Mouse (Mus musculus): ENCODE results near the gene Hes1. TPM values are rescaled to one million over a fixed set of nuclear protein-coding genes. Genes with fewer than 3 reads are reported as not detected.

Hes1 gene
- total RNA-seq (2021), result 10 to 100 TPM; 21.0 to 31.1 TPM
- long read RNA-seq, experiment 1, transcript Hes1-201 (4 exons, 1,468 nt), result major isoform, 12 of 13 reads
- long read RNA-seq, experiment 1, partial matches to known transcripts, result 0 of 13 reads
- long read RNA-seq, experiment 1, other reads (novel, unspliced or antisense), result 1 of 13 reads
- long read RNA-seq, experiment 2, transcript Hes1-201 (4 exons, 1,468 nt), result major isoform, 26 of 40 reads
- long read RNA-seq, experiment 2, partial matches to known transcripts, result 3 of 40 reads
- long read RNA-seq, experiment 2, other reads (novel, unspliced or antisense), result 10 of 40 reads

DNA sequence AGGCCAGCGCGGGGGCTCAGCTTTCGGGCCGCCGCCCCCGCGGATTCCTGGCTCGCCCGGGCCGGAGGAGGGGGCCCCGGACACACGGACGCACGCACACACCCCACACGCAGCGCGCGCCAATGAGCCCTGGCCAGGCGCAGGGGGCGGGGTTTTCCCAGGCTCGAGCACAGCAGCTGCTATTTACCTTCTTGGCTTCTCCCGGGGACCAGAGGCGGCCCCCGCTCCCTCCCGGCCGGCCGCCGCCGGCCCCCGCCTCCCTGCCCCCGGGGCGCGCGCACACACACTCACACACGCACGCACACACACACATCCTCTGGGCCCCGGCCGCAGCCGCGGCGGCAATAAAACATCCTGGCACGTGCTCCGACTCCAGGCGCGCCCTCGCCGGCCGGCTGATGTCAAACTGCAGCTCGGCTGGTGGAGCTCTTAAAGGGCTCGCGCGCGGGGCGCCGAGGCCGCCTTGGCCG lies at the start of gene Hes1:
Gene Hes1 (plus strand): TSS at position 401 of the 470 bp plus-strand sequence.
- DNase-seq (ENCODE audit: low spot score in 2 of 2), result peak; percentile 85 to 86

GRCm38 (mm10) chr16:30016064-30016463 lies 48.1 kb upstream of the Hes1 start:
- no peak for DNase-seq (ENCODE audit: low spot score in 2 of 2)

DNA sequence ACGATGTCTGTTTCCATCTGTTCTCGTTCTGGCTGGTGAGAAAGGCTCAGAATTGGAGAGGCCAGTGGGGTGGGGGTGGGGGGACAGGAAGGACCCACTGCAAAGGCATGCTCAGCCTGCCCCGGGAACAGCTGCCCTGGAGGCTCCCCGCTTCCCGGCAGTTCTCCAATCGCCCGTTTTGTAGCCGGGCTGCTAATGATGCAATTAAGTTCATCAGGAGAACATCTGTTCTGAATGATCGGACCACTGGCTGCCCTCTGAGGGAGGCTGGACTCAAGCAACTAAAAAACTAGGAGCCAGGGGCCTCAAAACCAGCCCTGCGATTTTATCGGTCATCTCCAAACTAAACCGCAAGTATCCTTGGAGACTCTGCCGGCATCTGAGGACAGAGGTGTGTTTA lies 44.1 kb upstream of the Hes1 start:
- DNase-seq (ENCODE audit: low spot score in 2 of 2), result no peak

DNA sequence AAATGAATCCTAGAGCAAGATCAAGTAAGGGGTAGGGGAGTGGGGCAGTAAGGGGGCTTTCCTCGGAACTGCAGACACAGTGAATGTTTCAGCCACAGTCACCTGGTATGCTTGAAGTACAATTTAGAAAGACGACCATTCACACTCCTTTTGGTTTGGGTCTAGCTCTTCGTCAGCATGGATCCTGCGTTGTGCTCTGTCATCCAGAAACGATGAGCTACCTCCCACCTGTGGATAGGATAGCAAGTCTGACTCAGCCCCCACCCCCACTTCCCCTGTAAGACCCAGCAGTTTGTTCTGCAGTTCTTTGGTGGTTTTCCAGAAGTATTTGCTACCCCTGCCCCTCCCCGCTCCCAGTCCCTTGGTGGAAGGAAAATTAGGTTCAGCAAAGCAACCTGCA lies 41.8 kb upstream of the Hes1 start:
- no peak for DNase-seq (ENCODE audit: low spot score in 2 of 2)

GRCm38 (mm10) chr16:30022890-30023797 lies 41.0 kb upstream of the Hes1 start:
- no peak for DNase-seq (ENCODE audit: low spot score in 2 of 2)

- DNase-seq (ENCODE audit: low spot score in 2 of 2), result peak; percentile 45 to 53
Measured at GRCm38 (mm10) chr16:30024681-30025262, 39.4 kb upstream of the Hes1 start.

DNA sequence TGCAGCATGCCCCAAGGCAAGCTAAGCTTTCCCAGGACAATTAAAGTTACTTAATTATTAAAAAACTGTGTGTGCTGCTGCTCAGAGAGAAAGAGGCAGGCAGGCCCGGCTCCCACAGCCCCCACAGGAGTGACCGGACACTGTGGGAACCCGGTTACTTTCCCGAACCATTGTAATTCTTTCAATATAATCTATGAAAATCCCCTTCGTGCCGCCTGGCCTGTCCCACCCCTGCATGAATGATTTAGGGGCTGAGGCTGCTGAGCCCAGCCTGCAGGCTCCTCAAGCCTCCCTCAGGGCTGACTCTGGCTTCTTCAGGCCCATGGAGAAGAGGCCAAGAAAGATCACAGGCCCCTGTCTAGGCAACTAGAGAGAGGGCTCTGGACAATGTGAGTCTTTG lies 36.0 kb upstream of the Hes1 start:
- DNase-seq (ENCODE audit: low spot score in 2 of 2), result no peak

- DNase-seq (ENCODE audit: low spot score in 2 of 2), result no peak
Measured at GRCm38 (mm10) chr16:30029264-30030003, 34.8 kb upstream of the Hes1 start.

DNA sequence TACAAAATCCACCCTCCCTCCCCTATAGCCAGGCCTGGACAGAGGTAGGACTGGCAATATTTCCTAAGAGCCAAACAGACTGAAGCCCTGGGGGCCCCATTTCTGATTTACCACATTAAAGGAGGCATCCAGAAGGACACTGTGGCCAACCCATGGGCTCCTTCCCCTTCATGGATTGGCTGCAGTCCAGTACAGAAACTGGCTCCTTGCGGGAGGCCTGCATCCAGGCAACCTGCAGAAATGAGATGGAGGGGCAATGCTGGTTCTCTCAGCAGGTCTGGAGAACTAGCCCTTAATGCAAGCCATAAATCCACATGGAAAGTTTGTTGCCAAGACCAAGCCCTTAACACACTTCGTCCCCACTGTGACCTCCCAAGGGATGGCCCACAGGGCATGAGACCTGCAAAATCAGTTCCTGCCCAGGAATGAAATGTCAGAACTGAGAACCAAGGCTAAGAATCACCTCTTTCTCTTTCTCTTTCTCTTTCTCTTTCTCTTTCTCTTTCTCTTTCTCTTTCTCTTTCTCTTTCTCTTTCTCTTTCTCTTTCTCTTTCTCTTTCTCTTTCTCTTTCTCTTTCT lies 31.8 kb upstream of the Hes1 start:
- DNase-seq (ENCODE audit: low spot score in 2 of 2), result no peak

- DNase-seq (ENCODE audit: low spot score in 2 of 2), result peak in 1 of 2 experiments; percentile 26
Measured at GRCm38 (mm10) chr16:30033390-30033789, 30.8 kb upstream of the Hes1 start.

- peak; percentile 33 to 35 for DNase-seq (ENCODE audit: low spot score in 2 of 2)
Measured at GRCm38 (mm10) chr16:30034001-30034400, 30.2 kb upstream of the Hes1 start.

- no peak for DNase-seq (ENCODE audit: low spot score in 2 of 2)
Measured at GRCm38 (mm10) chr16:30034521-30034920, 29.7 kb upstream of the Hes1 start.

DNA sequence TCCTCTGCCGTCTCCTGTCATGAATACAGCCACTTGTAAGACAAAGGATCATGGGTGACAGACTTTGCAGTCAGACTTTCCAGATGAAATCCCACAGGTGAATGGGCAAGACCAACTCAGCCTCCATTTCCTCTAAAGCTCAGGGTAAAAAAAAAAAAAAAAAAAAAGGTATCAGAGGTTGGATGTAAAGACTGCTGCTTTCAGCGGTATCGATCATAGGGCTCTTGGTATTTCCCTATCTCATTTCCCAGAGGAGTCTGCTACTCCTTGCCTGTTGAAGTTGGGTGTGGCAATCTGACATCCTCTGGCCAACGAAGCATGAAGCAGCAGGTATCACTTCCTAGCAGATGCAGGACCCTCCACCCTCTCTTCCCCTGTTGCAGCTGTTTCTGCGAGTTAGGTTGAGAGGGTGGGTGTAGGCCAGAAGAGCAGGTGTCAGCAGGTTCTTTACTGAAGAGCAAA lies 29.2 kb upstream of the Hes1 start:
- no peak for DNase-seq (ENCODE audit: low spot score in 2 of 2)

GRCm38 (mm10) chr16:30036104-30036503 lies 28.1 kb upstream of the Hes1 start:
- no peak for DNase-seq (ENCODE audit: low spot score in 2 of 2)

GRCm38 (mm10) chr16:30038663-30039593 lies 25.3 kb upstream of the Hes1 start:
- DNase-seq (ENCODE audit: low spot score in 2 of 2), result no peak

DNA sequence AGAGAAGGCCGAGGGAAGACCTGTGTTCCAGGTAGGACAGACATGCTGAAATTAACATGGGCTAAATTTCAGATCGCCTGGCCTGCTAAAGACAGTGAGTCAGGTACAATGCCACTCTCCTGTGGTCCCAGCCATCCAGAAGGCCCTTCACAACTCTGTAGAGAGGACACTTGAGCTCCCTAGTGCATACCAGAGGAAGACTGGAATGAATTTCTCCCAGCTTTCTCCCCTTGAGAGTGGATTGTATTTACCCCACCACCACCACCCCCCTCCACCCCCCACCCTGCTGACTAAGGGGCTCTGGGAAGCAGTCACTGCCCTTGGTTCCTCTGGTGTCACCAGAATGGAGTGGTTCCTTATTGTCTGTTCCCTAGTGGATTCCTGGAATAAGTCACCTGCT lies 24.3 kb upstream of the Hes1 start:
- no peak for DNase-seq (ENCODE audit: low spot score in 2 of 2)

- no peak for DNase-seq (ENCODE audit: low spot score in 2 of 2)
Measured at GRCm38 (mm10) chr16:30042859-30043258, 21.3 kb upstream of the Hes1 start.

DNA sequence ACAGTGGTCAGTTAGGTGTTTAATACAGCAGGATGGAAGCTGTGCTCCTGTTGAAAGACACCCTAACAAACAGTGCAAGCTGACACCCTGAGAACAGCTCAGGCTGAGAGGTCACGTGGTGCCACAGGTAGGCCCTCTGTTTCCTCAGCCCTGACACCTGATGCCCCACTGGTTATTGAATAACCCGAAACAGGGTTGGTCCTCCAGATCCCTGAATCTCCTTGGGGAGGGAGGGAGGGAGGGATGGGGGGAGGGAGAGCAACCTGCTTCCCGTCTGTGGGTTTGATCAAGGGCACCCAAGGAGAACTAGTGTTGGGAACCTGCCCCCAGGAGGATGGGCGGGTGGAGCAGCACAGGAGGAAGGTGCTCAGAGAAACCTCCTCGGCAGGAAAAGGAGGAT lies 18.6 kb upstream of the Hes1 start:
- no peak for DNase-seq (ENCODE audit: low spot score in 2 of 2)

DNA sequence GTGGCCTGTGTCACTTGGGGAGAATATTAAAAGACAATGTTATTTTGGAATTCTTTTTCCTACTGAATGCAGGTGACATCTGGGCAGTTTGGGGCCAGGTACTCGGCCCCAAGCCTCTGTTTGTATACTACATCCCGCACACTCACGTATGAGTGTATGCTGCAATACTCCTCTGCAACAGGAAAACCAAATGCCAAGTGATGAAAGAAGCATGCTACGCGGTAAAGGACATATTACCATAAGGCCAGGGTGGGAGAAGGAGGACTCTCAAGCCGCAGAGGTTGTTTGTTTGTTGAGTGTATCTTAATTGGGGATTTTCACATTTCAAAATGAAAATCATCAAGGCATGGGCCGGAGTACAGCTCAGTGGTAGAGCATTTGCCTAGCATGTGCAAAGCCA lies 17.2 kb upstream of the Hes1 start:
- DNase-seq (ENCODE audit: low spot score in 2 of 2), result no peak
